Mouse (Mus musculus): ENCODE measurements around the gene Serpina1d. TPM values are rescaled to one million over a fixed set of nuclear protein-coding genes. Genes with fewer than 3 reads are reported as not detected.
"Not testable (repeated sequence)": the region's sequence is repeated elsewhere in the genome, so short reads cannot be mapped to it uniquely, and the experiment has no call there.

The Serpina1d gene
- 0.59 TPM in 1 of 2 replicates, not detected in the other for polyA plus RNA-seq (2016; fragmentation: Nextera tagmentation; extraction: Ambion mirVana)

- not testable (repeated sequence) for H3K4me2 ChIP-seq; H3K27me3 ChIP-seq (replicated peaks); ATAC-seq (ENCODE audit: insufficient number of reproducible peaks, low FRiP score); H3K4me1 ChIP-seq (replicated peaks); H3K27ac ChIP-seq (ENCODE audit: poor library complexity, severe bottlenecking); H3K36me3 ChIP-seq; H3K9me3 ChIP-seq (replicated peaks); H3K9ac ChIP-seq; H3K4me3 ChIP-seq
- WGBS: 79% methylated on average over 6 of the region's 6 CpGs
Measured at GRCm38 (mm10) chr12:103773246-103773851, at the start of gene Serpina1d. Gene Serpina1d, minus strand, starts transcription at chr12:103773592.

- not testable (repeated sequence) for H3K4me3 ChIP-seq; H3K36me3 ChIP-seq; H3K4me1 ChIP-seq (replicated peaks); ATAC-seq (ENCODE audit: insufficient number of reproducible peaks, low FRiP score); H3K27ac ChIP-seq (ENCODE audit: poor library complexity, severe bottlenecking); H3K9me3 ChIP-seq (replicated peaks); H3K27me3 ChIP-seq (replicated peaks); H3K4me2 ChIP-seq; H3K9ac ChIP-seq
- WGBS: 87% methylated on average over 1 of the region's 1 CpGs
Measured at GRCm38 (mm10) chr12:103770597-103770996, 2.8 kb downstream of the Serpina1d start.

GRCm38 (mm10) chr12:103763083-103763482, 10.3 kb downstream of the Serpina1d start:
- H3K9ac ChIP-seq; H3K4me1 ChIP-seq (replicated peaks); H3K27me3 ChIP-seq (replicated peaks); H3K4me3 ChIP-seq; H3K27ac ChIP-seq (ENCODE audit: poor library complexity, severe bottlenecking); H3K4me2 ChIP-seq; ATAC-seq (ENCODE audit: insufficient number of reproducible peaks, low FRiP score); H3K36me3 ChIP-seq: not testable (repeated sequence)
- 68% methylated on average over 3 of the region's 3 CpGs for WGBS
- H3K9me3 ChIP-seq (replicated peaks): peaks cover 23% of the 10 kb centered on the region

- peaks cover 27% of the 10 kb centered on the region for H3K9me3 ChIP-seq (replicated peaks)
- not testable (repeated sequence) for H3K27me3 ChIP-seq (replicated peaks); H3K9ac ChIP-seq; H3K27ac ChIP-seq (ENCODE audit: poor library complexity, severe bottlenecking); H3K36me3 ChIP-seq; ATAC-seq (ENCODE audit: insufficient number of reproducible peaks, low FRiP score); H3K4me2 ChIP-seq; H3K4me3 ChIP-seq; H3K4me1 ChIP-seq (replicated peaks)
- 82% methylated on average over 3 of the region's 3 CpGs for WGBS
Measured at GRCm38 (mm10) chr12:103760316-103760715, 13.1 kb downstream of the Serpina1d start.

GRCm38 (mm10) chr12:103745957-103746356, 27.4 kb downstream of the Serpina1d start:
- H3K27ac ChIP-seq (ENCODE audit: poor library complexity, severe bottlenecking); H3K36me3 ChIP-seq; ATAC-seq (ENCODE audit: insufficient number of reproducible peaks, low FRiP score); H3K4me2 ChIP-seq; H3K4me1 ChIP-seq (replicated peaks); H3K4me3 ChIP-seq; H3K9me3 ChIP-seq (replicated peaks); H3K27me3 ChIP-seq (replicated peaks); H3K9ac ChIP-seq: not testable (repeated sequence)
- WGBS: 79% methylated on average over 5 of the region's 5 CpGs

GRCm38 (mm10) chr12:103737791-103738580, 35.4 kb downstream of the Serpina1d start:
- not testable (repeated sequence) for H3K27me3 ChIP-seq (replicated peaks); H3K27ac ChIP-seq (ENCODE audit: poor library complexity, severe bottlenecking); ATAC-seq (ENCODE audit: insufficient number of reproducible peaks, low FRiP score); H3K4me2 ChIP-seq; H3K9me3 ChIP-seq (replicated peaks); H3K36me3 ChIP-seq; H3K4me1 ChIP-seq (replicated peaks); H3K4me3 ChIP-seq; H3K9ac ChIP-seq
- WGBS: 82% methylated on average over 6 of the region's 6 CpGs

- WGBS: 73% methylated on average over 4 of the region's 4 CpGs
Measured at GRCm38 (mm10) chr12:103735566-103735965, 37.8 kb downstream of the Serpina1d start.

GRCm38 (mm10) chr12:103735101-103735500, 38.3 kb downstream of the Serpina1d start:
- not testable (repeated sequence) for H3K36me3 ChIP-seq; H3K9ac ChIP-seq; ATAC-seq (ENCODE audit: insufficient number of reproducible peaks, low FRiP score); H3K27me3 ChIP-seq (replicated peaks); H3K9me3 ChIP-seq (replicated peaks); H3K27ac ChIP-seq (ENCODE audit: poor library complexity, severe bottlenecking); H3K4me2 ChIP-seq; H3K4me1 ChIP-seq (replicated peaks); H3K4me3 ChIP-seq
- 83% methylated on average over 4 of the region's 4 CpGs for WGBS

More at GRCm38 (mm10) chr12:103735566-103735965, 37.8 kb downstream of the Serpina1d start:
- not testable (repeated sequence) for H3K9me3 ChIP-seq (replicated peaks); H3K4me3 ChIP-seq; H3K36me3 ChIP-seq; ATAC-seq (ENCODE audit: insufficient number of reproducible peaks, low FRiP score); H3K4me2 ChIP-seq; H3K27me3 ChIP-seq (replicated peaks); H3K9ac ChIP-seq; H3K27ac ChIP-seq (ENCODE audit: poor library complexity, severe bottlenecking); H3K4me1 ChIP-seq (replicated peaks)

Other genes starting within 250 kb of the Serpina1d start
- 0.41 and 0.48 TPM in 2 replicates for gene Ppp4r4, start 241.3 kb downstream of the Serpina1d start, polyA plus RNA-seq (2016; fragmentation: Nextera tagmentation; extraction: Ambion mirVana)
- gene Serpina10, start 142.1 kb downstream of the Serpina1d start, polyA plus RNA-seq (2016; fragmentation: Nextera tagmentation; extraction: Ambion mirVana): 0.09 and 0.31 TPM in 2 replicates
- gene Serpina6, start 116.4 kb downstream of the Serpina1d start, polyA plus RNA-seq (2016; fragmentation: Nextera tagmentation; extraction: Ambion mirVana): 1.6 and 14.3 TPM in 2 replicates
- not detected in 2 replicates for gene Serpina16, start 97.5 kb downstream of the Serpina1d start, polyA plus RNA-seq (2016; fragmentation: Nextera tagmentation; extraction: Ambion mirVana)
- not detected in 2 replicates for gene Serpina1f, start 78.1 kb downstream of the Serpina1d start, polyA plus RNA-seq (2016; fragmentation: Nextera tagmentation; extraction: Ambion mirVana)
- gene Serpina1b, start 56.8 kb upstream of the Serpina1d start, polyA plus RNA-seq (2016; fragmentation: Nextera tagmentation; extraction: Ambion mirVana): 0.53 and 4.9 TPM in 2 replicates
- 0.48 and 3.8 TPM in 2 replicates for gene Serpina1a, start 90.0 kb upstream of the Serpina1d start, polyA plus RNA-seq (2016; fragmentation: Nextera tagmentation; extraction: Ambion mirVana)
- 0.34 TPM in 1 of 2 replicates, not detected in the other for gene Serpina1c, start 131.3 kb upstream of the Serpina1d start, polyA plus RNA-seq (2016; fragmentation: Nextera tagmentation; extraction: Ambion mirVana)
- gene Serpina1e, start 185.4 kb upstream of the Serpina1d start, polyA plus RNA-seq (2016; fragmentation: Nextera tagmentation; extraction: Ambion mirVana): 0.17 and 0.32 TPM in 2 replicates
- not detected in 2 replicates for gene Serpina11, start 216.4 kb upstream of the Serpina1d start, polyA plus RNA-seq (2016; fragmentation: Nextera tagmentation; extraction: Ambion mirVana)
- gene Serpina9, start 240.2 kb upstream of the Serpina1d start, polyA plus RNA-seq (2016; fragmentation: Nextera tagmentation; extraction: Ambion mirVana): 0.17 and 0.28 TPM in 2 replicates

Measured in heart, embryonic 12.5 days (tissue).